Mouse (Mus musculus) hematopoietic multipotent progenitor cell, adult 10-12 weeks (in vitro differentiated cells): ENCODE measurements around the gene Cdk12. TPM values are rescaled to one million over a fixed set of nuclear protein-coding genes. Genes with fewer than 3 reads are reported as not detected.

Source experiments
- polyA plus RNA-seq: library from polyadenylated mRNA; stranded (reverse); fragments of >175 nt; gene quantifications from 2 replicates; pipeline ENCODE4 v1.2.3, GENCODE M21; 2012; ENCODE audit warnings: low replicate concordance

The Cdk12 gene
- polyA plus RNA-seq: 22.0 and 24.5 TPM in 2 replicates

DNA sequence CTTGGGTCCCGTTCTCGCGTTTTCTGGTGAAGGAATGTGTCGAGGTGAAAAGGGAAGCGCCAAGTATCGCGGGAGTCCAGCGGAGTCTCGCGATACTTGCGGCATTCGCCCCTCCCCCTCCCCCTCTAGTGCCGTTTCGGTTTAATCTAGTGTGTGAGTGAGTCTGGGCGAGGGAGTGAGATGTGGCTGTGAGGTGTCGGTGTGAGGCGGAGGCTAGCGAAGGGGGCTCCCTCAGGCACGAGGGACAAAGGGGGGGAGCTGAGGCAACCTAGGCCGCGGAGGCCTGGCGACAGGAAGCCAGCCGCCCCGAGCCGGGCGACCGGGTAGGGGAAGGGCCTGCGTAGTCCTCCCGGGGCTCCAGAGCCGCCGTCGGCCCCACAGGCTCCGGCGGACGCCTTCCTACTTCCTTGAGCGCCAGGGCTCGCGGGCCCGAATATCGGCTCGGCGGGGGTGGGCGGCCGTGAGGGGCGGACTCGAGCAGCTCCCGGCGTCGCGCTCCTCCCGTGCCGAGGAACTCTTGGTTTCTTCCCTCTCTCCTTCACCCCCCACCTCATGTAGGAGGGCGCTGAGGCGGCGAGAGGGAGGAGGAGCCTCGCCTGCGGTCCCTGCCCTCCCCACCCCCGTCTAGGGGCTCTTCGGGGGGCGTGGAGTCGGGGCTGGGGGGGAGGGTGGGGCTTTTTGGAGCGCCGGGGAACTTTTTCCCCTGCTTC lies at the start of gene Cdk12:
Gene Cdk12 (plus strand): TSS at position 419 of the 710 bp plus-strand sequence.

DNA sequence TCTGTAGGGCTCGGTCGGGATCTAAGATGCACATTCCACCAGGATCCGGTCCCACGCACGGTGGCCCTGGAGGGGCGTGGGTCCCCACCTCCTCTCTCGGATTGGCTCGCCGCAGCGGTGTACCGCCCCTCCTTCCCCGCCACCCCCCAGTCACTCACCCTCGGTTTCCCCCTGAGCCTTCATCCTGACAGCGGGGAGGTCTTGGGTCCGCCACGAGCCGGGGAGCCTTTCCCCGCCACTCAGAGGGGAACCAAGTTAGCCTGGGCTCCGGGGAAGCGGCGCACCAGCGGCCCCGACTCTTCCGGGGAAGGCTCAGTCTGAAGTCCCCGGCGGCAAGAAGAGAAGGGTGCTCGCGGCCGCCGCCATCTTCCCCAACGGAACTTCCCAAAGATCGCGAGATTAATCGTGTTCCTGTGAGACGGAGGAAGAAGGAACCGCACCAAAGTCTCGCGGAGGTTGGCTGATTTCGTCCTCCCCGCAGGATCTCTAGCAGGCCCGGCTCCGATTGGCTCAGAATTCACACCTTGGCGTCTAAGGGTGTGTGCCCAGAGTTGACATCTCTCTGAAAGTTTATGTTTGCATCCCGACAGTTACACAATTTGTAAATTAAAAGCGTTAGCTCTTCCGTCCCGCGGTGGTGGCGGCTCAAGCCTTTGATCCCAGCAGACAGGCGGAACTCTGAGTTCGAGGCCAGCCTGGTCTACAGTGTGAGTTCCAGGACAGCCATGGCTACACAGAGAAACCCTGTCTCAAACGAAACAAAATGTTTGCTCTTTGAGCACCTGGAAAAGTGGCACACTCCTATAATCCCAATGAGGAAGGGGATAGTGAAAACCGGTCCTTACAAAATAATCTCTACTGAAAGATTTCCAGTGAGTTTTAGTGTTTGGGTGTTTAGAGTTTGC lies 9.7 kb upstream of the Cdk12 start, which contains the start of gene Med1:
Gene Med1 (minus strand): TSS at position 393 of the 905 bp plus-strand sequence.

Other genes with a start within 250 kb of the Cdk12 start
- 3.5 and 4.8 TPM in 2 replicates for gene Plxdc1, start 216.6 kb upstream of the Cdk12 start, polyA plus RNA-seq
- 37.5 and 38.4 TPM in 2 replicates for gene Arl5c, start 206.9 kb upstream of the Cdk12 start, polyA plus RNA-seq
- gene Cacnb1, start 180.0 kb upstream of the Cdk12 start, polyA plus RNA-seq: 8.5 and 19.3 TPM in 2 replicates
- gene Rpl19, start 176.3 kb upstream of the Cdk12 start, polyA plus RNA-seq: 665 and 1,760 TPM in 2 replicates
- 19.2 and 20.3 TPM in 2 replicates for gene Stac2, start 149.6 kb upstream of the Cdk12 start, polyA plus RNA-seq
- 12.0 and 14.9 TPM in 2 replicates for gene Fbxl20, start 52.7 kb upstream of the Cdk12 start, polyA plus RNA-seq
- 20.8 and 31.9 TPM in 2 replicates for gene Med1, start 9.8 kb upstream of the Cdk12 start, polyA plus RNA-seq
- gene Neurod2, start 126.6 kb downstream of the Cdk12 start, polyA plus RNA-seq: not detected in 2 replicates
- 0.20 and 0.28 TPM in 2 replicates for gene Ppp1r1b, start 145.3 kb downstream of the Cdk12 start, polyA plus RNA-seq
- gene Stard3, start 155.3 kb downstream of the Cdk12 start, polyA plus RNA-seq: 52.7 and 83.5 TPM in 2 replicates
- 0.20 and 0.59 TPM in 2 replicates for gene Tcap, start 180.8 kb downstream of the Cdk12 start, polyA plus RNA-seq
- not detected in 2 replicates for gene Pnmt, start 183.4 kb downstream of the Cdk12 start, polyA plus RNA-seq
- gene Pgap3, start 197.4 kb downstream of the Cdk12 start, polyA plus RNA-seq: 15.6 and 23.8 TPM in 2 replicates
- gene Erbb2, start 209.4 kb downstream of the Cdk12 start, polyA plus RNA-seq: 2.3 and 2.6 TPM in 2 replicates
- gene Mien1, start 235.9 kb downstream of the Cdk12 start, polyA plus RNA-seq: 41.8 and 65.2 TPM in 2 replicates
- 2.9 and 3.1 TPM in 2 replicates for gene Grb7, start 243.3 kb downstream of the Cdk12 start, polyA plus RNA-seq